Mouse (Mus musculus) CH12.LX (cell line): ENCODE data around the gene Vps9d1. TPM values are rescaled to one million over a fixed set of nuclear protein-coding genes. Genes with fewer than 3 reads are reported as not detected.

ENCODE experiments used
- DNase-seq: peaks from one replicate; pipeline ENCODE4 v3.0.0-alpha.2; 2013; ENCODE audit errors: extremely low read depth
- H3K27ac ChIP-seq: 2 replicates; pipeline ENCODE4 v1.5.1; 2012; ENCODE audit warnings: low read depth, mild to moderate bottlenecking, control low read depth, moderate library complexity; ENCODE audit not compliant: insufficient read depth
- H3K27me3 ChIP-seq: replicated peaks from 2 replicates; pipeline ENCODE3; 2012; ENCODE audit warnings: inconsistent platforms
- H3K36me3 ChIP-seq, 2 experiments: replicated peaks in 1 of 2; 2 replicates each; pipeline versions ENCODE3 to v1.6.1; 2012; ENCODE audit warnings: inconsistent platforms in 1 of 2, low read length in 1 of 2, mild to moderate bottlenecking in 1 of 2, mixed read lengths in 1 of 2, moderate library complexity in 1 of 2; ENCODE audit not compliant: control insufficient read depth in 1 of 2, insufficient read depth in 1 of 2
- H3K4me1 ChIP-seq, 2 experiments: 2 replicates each; pipeline ENCODE4 v1.6.1; 2012; ENCODE audit warnings: inconsistent platforms in 1 of 2, moderate library complexity in 1 of 2; ENCODE audit not compliant: insufficient read depth in 2 of 2, control insufficient read depth in 1 of 2
- H3K4me2 ChIP-seq: 2 replicates; pipeline ENCODE4 v1.6.1; 2012; ENCODE audit warnings: low read depth, mild to moderate bottlenecking, control low read depth; ENCODE audit not compliant: poor library complexity, insufficient read depth, severe bottlenecking
- H3K4me3 ChIP-seq, 3 experiments: fragments of 150-350 bp in 1 of 3; sonication (generic) in 1 of 3; replicated peaks in 1 of 3; 2 replicates each; pipeline versions ENCODE3 to v1.5.1; 2011 to 2012; ENCODE audit warnings: low read depth in 2 of 3, low read length in 2 of 3, mild to moderate bottlenecking in 2 of 3, moderate library complexity in 2 of 3, control low read depth in 1 of 3, improper control_type of control experiment in 1 of 3, inconsistent platforms in 1 of 3, mixed read lengths in 1 of 3; ENCODE audit not compliant: poor library complexity in 1 of 3
- H3K79me2 ChIP-seq: replicated peaks from 2 replicates; pipeline ENCODE4 v1.6.1; 2012; ENCODE audit warnings: mild to moderate bottlenecking, moderate library complexity; ENCODE audit not compliant: control insufficient read depth, poor library complexity, insufficient read depth, severe bottlenecking; ENCODE audit errors: extremely low read depth
- H3K9ac ChIP-seq: 2 replicates; pipeline ENCODE4 v1.6.1; 2012; ENCODE audit warnings: low read depth, mild to moderate bottlenecking, control low read depth, moderate library complexity; ENCODE audit not compliant: insufficient read depth
- H3K9me3 ChIP-seq: replicated peaks from 2 replicates; pipeline ENCODE3; 2012; ENCODE audit warnings: low read length, inconsistent platforms, mixed read lengths
- ELF1 ChIP-seq: IDR thresholded peaks from 2 replicates; pipeline ENCODE4 v1.6.1; 2014; ENCODE audit warnings: low read depth, mild to moderate bottlenecking, inconsistent platforms, low read length, improper control_type of control experiment
- ETS1 ChIP-seq: conservative IDR thresholded peaks from 2 replicates; pipeline ENCODE4 v1.6.1; 2012; ENCODE audit warnings: low read depth, mild to moderate bottlenecking, inconsistent platforms, low read length, improper control_type of control experiment, moderate library complexity
- HCFC1 ChIP-seq: IDR thresholded peaks from 2 replicates; pipeline ENCODE4 v1.6.1; 2012; ENCODE audit warnings: low read depth, mild to moderate bottlenecking, inconsistent platforms, low read length, improper control_type of control experiment
- IRF4 ChIP-seq: IDR thresholded peaks from 2 replicates; pipeline ENCODE4 v1.6.1; 2014; ENCODE audit warnings: low read depth, mild to moderate bottlenecking, inconsistent platforms, low read length, improper control_type of control experiment
- JUND ChIP-seq: conservative IDR thresholded peaks from 2 replicates; pipeline ENCODE4 v1.6.1; 2011; ENCODE audit warnings: low read depth, low read length, improper control_type of control experiment
- MAFK ChIP-seq: IDR thresholded peaks from 2 replicates; pipeline ENCODE4 v1.6.1; 2011; ENCODE audit warnings: low read length, improper control_type of control experiment; ENCODE audit not compliant: insufficient replicate concordance
- MAX ChIP-seq: IDR thresholded peaks from 2 replicates; pipeline ENCODE4 v1.6.1; 2011; ENCODE audit warnings: low read length, improper control_type of control experiment
- MAZ ChIP-seq: IDR thresholded peaks from 2 replicates; pipeline ENCODE4 v1.6.1; 2012; ENCODE audit warnings: low read depth, mild to moderate bottlenecking, inconsistent platforms, low read length, improper control_type of control experiment, moderate library complexity
- NELFE ChIP-seq: IDR thresholded peaks from 2 replicates; pipeline ENCODE4 v1.6.1; 2011; ENCODE audit warnings: low read depth, low read length, improper control_type of control experiment
- POLR2A ChIP-seq: IDR thresholded peaks from 2 replicates; pipeline ENCODE4 v1.6.1; 2011; ENCODE audit warnings: low read depth, mild to moderate bottlenecking, improper control_type of control experiment, low read length
- POLR2AphosphoS2 ChIP-seq: IDR thresholded peaks from 2 replicates; pipeline ENCODE4 v1.6.1; 2011; ENCODE audit warnings: low read depth, low read length, improper control_type of control experiment
- RAD21 ChIP-seq: IDR thresholded peaks from 2 replicates; pipeline ENCODE4 v1.6.1; 2011; ENCODE audit warnings: low read depth, mild to moderate bottlenecking, low read length, improper control_type of control experiment, moderate library complexity
- SMC3 ChIP-seq: IDR thresholded peaks from 2 replicates; pipeline ENCODE4 v1.6.1; 2011; ENCODE audit warnings: low read depth, low read length, improper control_type of control experiment
- UBTF ChIP-seq: IDR thresholded peaks from 2 replicates; pipeline ENCODE4 v1.6.1; 2012; ENCODE audit warnings: low read depth, mild to moderate bottlenecking, inconsistent platforms, low read length, improper control_type of control experiment, moderate library complexity
- ZC3H11A ChIP-seq: IDR thresholded peaks from 2 replicates; pipeline ENCODE4 v1.6.1; 2012; ENCODE audit warnings: low read depth, mild to moderate bottlenecking, inconsistent platforms, low read length, improper control_type of control experiment
- ZKSCAN1 ChIP-seq: IDR thresholded peaks from 2 replicates; pipeline ENCODE4 v1.6.1; 2012; ENCODE audit warnings: low read depth, inconsistent platforms, low read length, improper control_type of control experiment, borderline replicate concordance
- ZMIZ1 ChIP-seq: IDR thresholded peaks from 2 replicates; pipeline ENCODE4 v1.6.1; 2012; ENCODE audit warnings: low read depth, mild to moderate bottlenecking, inconsistent platforms, low read length, improper control_type of control experiment
- ZNF384 ChIP-seq: IDR thresholded peaks from 2 replicates; pipeline ENCODE4 v1.6.1; 2012; ENCODE audit warnings: low read depth, low read length, improper control_type of control experiment, inconsistent platforms
- dilution Hi-C: fragments of 300-500 bp; cut with MboI; formaldehyde crosslinking; loops from 2 replicates; pipeline ENCODE4 v1.14.3; 2020; ENCODE audit warnings: low sequenced_read_pairs; ENCODE audit not compliant: extremely low pct_unique_long_range_greater_than_20kb, extremely low pct_ligation_motif_present
- in situ Hi-C: fragments of 300-500 bp; cut with MboI; formaldehyde crosslinking; loops from 3 replicates; pipeline ENCODE4 v1.14.3; 2019; ENCODE audit warnings: low sequenced_read_pairs, low pct_ligation_motif_present, low pct_unique_long_range_greater_than_20kb, mixed read lengths
- polyA plus RNA-seq: library from polyadenylated mRNA; unstranded; fragments of >175 nt; gene quantifications from 2 replicates; pipeline ENCODE4 v1.2.1, GENCODE M21; 2012; ENCODE audit warnings: low read depth; ENCODE audit not compliant: insufficient read length
- total RNA-seq, 2 experiments: library from RNA; depleted of rRNA; stranded (reverse); fragments of 300-350 nt in 1 of 2; fragments of >200 nt in 1 of 2; gene quantifications; 2 replicates each; pipeline ENCODE4 v1.2.3; 2012 to 2014

The Vps9d1 gene
- total and polyA plus RNA-seq, 3 experiments, result 2.8 to 9.7 (median 5.5) TPM

DNA sequence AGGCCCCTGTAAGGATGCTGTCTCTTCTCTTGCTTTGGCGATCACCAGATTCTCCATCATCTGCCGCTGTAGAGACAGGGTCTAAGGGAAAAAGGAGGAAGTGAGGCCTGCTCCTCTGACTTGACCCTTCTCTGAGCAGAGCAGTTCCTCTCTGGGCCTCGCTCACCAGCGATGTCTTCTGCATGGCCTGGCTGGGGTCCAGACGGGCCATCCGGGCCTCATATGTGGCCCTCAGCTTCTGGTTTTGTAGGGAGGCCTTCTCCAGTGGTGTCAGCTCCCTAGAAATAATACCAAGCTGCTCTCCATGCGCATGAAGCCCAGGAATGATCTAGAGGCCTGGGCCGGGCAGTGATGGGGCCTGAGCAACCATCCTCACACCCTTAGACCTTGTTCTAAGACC, 5.6 kb downstream of the Vps9d1 start:
- Histone ChIP-seq H3K4me1 (peaks cover 5 to 40% of the 10 kb centered on the region in 2 experiments), H3K9me3 (no peaks in the 10 kb centered on the region), H3K27ac (no peak overlapping the region), H3K4me3 (no peak overlapping the region), H3K4me2 (no peak overlapping the region), H3K27me3 (no peaks in the 10 kb centered on the region), H3K79me2 (no peaks in the 10 kb centered on the region), H3K9ac (no peak overlapping the region), H3K36me3 (peaks cover 42 to 77% of the 10 kb centered on the region in 2 experiments)
- dilution Hi-C loops, result no loop called here
- no peak for DNase-seq
- in situ Hi-C loops, result loop anchor here (5.0 kb wide), 1 partner anchor 39 kb away; no protein-coding TSS in a partner anchor
- TF ChIP-seq ELF1 (no peak), POLR2A (no peak), IRF4 (no peak), NELFE (no peak), UBTF (no peak), MAX (no peak), ZMIZ1 (no peak), MAZ (no peak), ZKSCAN1 (no peak), POLR2AphosphoS2 (no peak), ETS1 (no peak), ZC3H11A (no peak), SMC3 (no peak), HCFC1 (no peak)

- H3K36me3 ChIP-seq, result peaks cover 43 to 86% of the 10 kb centered on the region in 2 experiments
- dilution Hi-C loops (no loop called here), in situ Hi-C loops (loop anchor here (5.0 kb wide), 1 partner anchor 40 kb away; no protein-coding TSS in a partner anchor)
- H3K4me1 ChIP-seq, result peaks cover 5 to 34% of the 10 kb centered on the region in 2 experiments
- no peak overlapping the region for H3K4me2 ChIP-seq
- TF ChIP-seq IRF4 (no peak), ZNF384 (no peak), MAX (no peak), RAD21 (no peak), ZMIZ1 (no peak), JUND (no peak), MAFK (no peak), NELFE (no peak)
- H3K79me2 ChIP-seq, result no peaks in the 10 kb centered on the region
- no peaks in the 10 kb centered on the region for H3K9me3 ChIP-seq
- no peaks in the 10 kb centered on the region for H3K27me3 ChIP-seq
- H3K9ac ChIP-seq, result no peak overlapping the region
- DNase-seq, result no peak
- no peak overlapping the region for H3K27ac ChIP-seq
- H3K4me3 ChIP-seq, result no peak overlapping the region
Measured at GRCm38 (mm10) chr8:123247748-123248147, 6.4 kb downstream of the Vps9d1 start.
